Mouse (Mus musculus) forebrain, embryonic 15.5 days (tissue): ENCODE data around the gene Slc44a2. TPM values are rescaled to one million over a fixed set of nuclear protein-coding genes. Genes with fewer than 3 reads are reported as not detected.
"Not testable (repeated sequence)": the region's sequence is repeated elsewhere in the genome, so short reads cannot be mapped to it uniquely, and the experiment has no call there.

Source experiments
- ATAC-seq: fragments of 200-750 bp; cut with Nextera tagmentation; replicated peaks from 2 replicates; pipeline ENCODE4 v1.8.0; 2017; ENCODE audit warnings: mild to moderate bottlenecking, moderate TSS enrichment, moderate library complexity
- H3K27ac ChIP-seq: fragments of 300-500 bp; sonication (generic); replicated peaks from 2 replicates; pipeline ENCODE4 v1.5.1; 2015; ENCODE audit warnings: mild to moderate bottlenecking, inconsistent platforms
- H3K27me3 ChIP-seq: fragments of 300-500 bp; sonication (generic); 2 replicates; pipeline ENCODE4 v1.6.1; 2015; ENCODE audit warnings: inconsistent platforms
- H3K36me3 ChIP-seq: fragments of 300-500 bp; sonication (generic); 2 replicates; pipeline ENCODE4 v1.6.1; 2015; ENCODE audit warnings: mild to moderate bottlenecking, inconsistent platforms
- H3K4me1 ChIP-seq: fragments of 300-500 bp; sonication (generic); 2 replicates; pipeline ENCODE4 v1.6.1; 2015; ENCODE audit warnings: inconsistent platforms
- H3K4me2 ChIP-seq: fragments of 300-500 bp; sonication (generic); replicated peaks from 2 replicates; pipeline ENCODE4 v1.6.1; 2015; ENCODE audit warnings: mild to moderate bottlenecking, inconsistent platforms
- H3K4me3 ChIP-seq: fragments of 300-500 bp; sonication (generic); 2 replicates; pipeline ENCODE4 v1.5.1; 2015; ENCODE audit warnings: mild to moderate bottlenecking, inconsistent platforms
- H3K9ac ChIP-seq: fragments of 300-500 bp; sonication (generic); replicated peaks from 2 replicates; pipeline ENCODE4 v1.6.1; 2015; ENCODE audit warnings: mild to moderate bottlenecking, inconsistent platforms
- H3K9me3 ChIP-seq: fragments of 300-500 bp; sonication (generic); 2 replicates; pipeline ENCODE4 v1.6.1; 2016; ENCODE audit warnings: inconsistent platforms
- WGBS: fragments of 180-500 bp; shearing (Covaris S2); methylation state at CpG from one replicate; pipeline ENCODE4 v1.1.7; 2015; ENCODE audit warnings: mixed read lengths; 5-methylcytosine and 5-hydroxymethylcytosine counted together
- polyA plus RNA-seq: library from polyadenylated mRNA; unstranded; fragments of >200 nt; fragmentation: Nextera tagmentation; extraction: Ambion mirVana; gene quantifications from 2 replicates; pipeline ENCODE4 v1.2.1, GENCODE M21; 2015

Slc44a2 gene
- polyA plus RNA-seq, 1 experiment from 2014 or later, result 77.4 TPM

DNA sequence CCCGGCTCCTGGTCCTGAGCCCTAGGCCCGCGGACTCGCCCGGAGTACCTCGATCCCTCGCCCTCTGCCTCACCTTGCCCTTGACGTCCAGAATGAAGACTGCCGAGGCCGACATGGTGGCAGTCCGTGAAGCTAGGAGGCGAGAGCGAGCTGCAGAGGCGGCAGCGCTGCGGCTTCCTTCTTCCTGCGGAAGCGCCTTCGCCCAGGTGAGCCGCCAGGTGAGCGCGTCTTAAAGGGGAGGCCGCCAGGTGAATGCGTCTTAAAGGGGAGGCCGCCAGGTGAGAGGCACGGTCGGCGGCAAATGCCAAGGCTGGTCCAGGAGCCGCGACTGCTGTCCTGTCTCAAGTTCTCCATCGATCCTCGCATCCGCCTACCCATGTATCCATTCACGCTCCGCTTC, 8.4 kb upstream of the Slc44a2 start, which contains the start of gene Ap1m2:
Gene Ap1m2 (minus strand): TSS at position 204 of the 400 bp plus-strand sequence.
- H3K36me3 ChIP-seq, result no peaks in the 10 kb centered on the region
- H3K4me3 ChIP-seq, result peak within 1 kb of the TSS; percentile 18

DNA sequence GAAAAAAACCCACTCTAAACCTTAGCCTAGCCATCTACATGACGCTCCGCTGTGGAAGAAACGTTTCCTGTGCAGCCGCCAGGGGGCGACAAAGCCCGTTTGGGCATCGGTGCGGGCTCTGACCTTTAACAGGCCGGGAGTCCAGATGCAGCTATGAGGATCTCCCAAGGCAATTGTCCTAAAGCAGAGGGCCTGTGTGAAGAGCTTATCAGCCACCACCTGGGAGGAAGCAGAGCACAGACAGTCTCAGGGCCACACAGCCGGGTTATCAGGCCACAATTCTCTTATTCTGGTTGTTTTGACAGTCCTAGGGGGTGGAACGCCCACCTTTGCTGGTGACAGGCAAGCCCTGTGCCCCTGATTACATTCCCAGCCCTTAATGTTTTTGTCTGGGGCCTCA, 7.1 kb upstream of the Slc44a2 start:
- no peaks in the 10 kb centered on the region for H3K9me3 ChIP-seq
- 7% methylated on average over 11 of the region's 11 CpGs for WGBS
- ATAC-seq, result peak; percentile 64

More for the DNA sequence above, 8.4 kb upstream of the Slc44a2 start, which contains the start of gene Ap1m2:
- Histone ChIP-seq H3K9me3 (no peaks in the 10 kb centered on the region), H3K27me3 (peaks cover 16% of the 10 kb centered on the region), H3K27ac (no peak within 1 kb of the TSS), H3K4me2 (peak within 1 kb of the TSS; percentile 22; the same call in 1 of the 2 replicates), H3K4me1 (peaks cover 5% of the 10 kb centered on the region; the same call in 1 of the 2 replicates), H3K9ac (no peak within 1 kb of the TSS)
- WGBS, result 11% methylated on average over 35 of the region's 35 CpGs
- no peak for ATAC-seq

DNA sequence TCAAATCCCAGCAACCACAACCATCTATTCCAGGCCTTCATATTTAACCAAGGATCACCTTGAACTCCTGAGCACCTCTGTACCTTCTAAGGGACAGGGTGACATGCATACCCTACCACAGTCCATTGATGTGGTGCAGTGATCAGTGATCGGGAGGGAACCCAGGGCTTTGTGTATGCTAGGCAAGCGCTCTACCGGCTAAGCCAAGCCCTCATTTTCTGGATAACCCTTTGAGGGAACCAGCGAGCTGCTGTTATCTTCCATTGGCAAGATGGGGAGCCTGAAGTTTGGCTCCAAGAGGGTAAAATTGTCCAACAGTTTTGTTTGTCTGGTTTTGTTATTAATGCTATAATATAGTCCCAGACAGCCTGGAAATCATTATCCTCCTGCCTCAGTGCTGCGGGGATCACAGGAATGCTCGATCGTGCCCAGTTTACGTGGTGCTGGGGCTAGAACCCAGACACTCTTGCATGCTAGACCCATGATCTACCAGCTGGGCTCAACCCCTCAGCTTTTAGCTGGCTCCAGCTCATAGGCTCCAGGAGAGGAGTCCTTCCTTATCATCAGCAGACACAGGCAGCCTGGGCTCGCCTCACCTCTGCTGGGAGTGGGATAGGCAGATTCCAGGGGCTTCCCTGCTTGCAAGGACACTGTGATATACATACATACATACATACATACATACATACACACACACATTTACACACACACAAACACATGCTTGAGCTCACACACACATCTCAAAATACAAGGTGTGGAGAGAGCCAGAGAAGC, 5.9 kb upstream of the Slc44a2 start:
- Histone ChIP-seq H3K4me1 (peaks cover 5% of the 10 kb centered on the region; the same call in 1 of the 2 replicates), H3K4me2 (no peak overlapping the region), H3K9ac (no peak overlapping the region), H3K27me3 (peaks cover 16% of the 10 kb centered on the region), H3K9me3 (no peaks in the 10 kb centered on the region), H3K4me3 (no peak overlapping the region), H3K36me3 (no peaks in the 10 kb centered on the region), H3K27ac (no peak overlapping the region)
- ATAC-seq, result no peak
- WGBS, result 91% methylated on average over 9 of the region's 9 CpGs

More for the DNA sequence above, 7.1 kb upstream of the Slc44a2 start:
- H3K27ac ChIP-seq, result no peak overlapping the region
- peaks cover 16% of the 10 kb centered on the region for H3K27me3 ChIP-seq
- peaks cover 5% of the 10 kb centered on the region; the same call in 1 of the 2 replicates for H3K4me1 ChIP-seq
- no peaks in the 10 kb centered on the region for H3K36me3 ChIP-seq
- H3K4me2 ChIP-seq, result no peak overlapping the region
- H3K9ac ChIP-seq, result no peak overlapping the region
- no peak overlapping the region for H3K4me3 ChIP-seq

- no peak for ATAC-seq
- no peak overlapping the region for H3K9ac ChIP-seq
- no peak overlapping the region for H3K4me2 ChIP-seq
- no peaks in the 10 kb centered on the region for H3K36me3 ChIP-seq
- no peaks in the 10 kb centered on the region for H3K9me3 ChIP-seq
- peaks cover 16% of the 10 kb centered on the region for H3K27me3 ChIP-seq
- no peak overlapping the region for H3K4me3 ChIP-seq
- H3K27ac ChIP-seq, result no peak overlapping the region
- H3K4me1 ChIP-seq, result peaks cover 8% of the 10 kb centered on the region; the same call in 1 of the 2 replicates
- WGBS, result 59% methylated on average over 5 of the region's 5 CpGs
These were observed 5.1 kb upstream of the Slc44a2 start for GRCm38 (mm10) chr9:21315421-21315820.

- ATAC-seq, result no peak
- no peaks in the 10 kb centered on the region for H3K36me3 ChIP-seq
- H3K4me1 ChIP-seq, result peaks cover 15% of the 10 kb centered on the region
- no peak overlapping the region for H3K9ac ChIP-seq
- no peak overlapping the region for H3K4me3 ChIP-seq
- H3K27ac ChIP-seq, result no peak overlapping the region
- no peaks in the 10 kb centered on the region for H3K9me3 ChIP-seq
- peaks cover 11% of the 10 kb centered on the region for H3K27me3 ChIP-seq
- H3K4me2 ChIP-seq, result no peak overlapping the region
- 76% methylated on average over 7 of the region's 7 CpGs for WGBS
These were observed 3.8 kb upstream of the Slc44a2 start for GRCm38 (mm10) chr9:21316696-21317095.

DNA sequence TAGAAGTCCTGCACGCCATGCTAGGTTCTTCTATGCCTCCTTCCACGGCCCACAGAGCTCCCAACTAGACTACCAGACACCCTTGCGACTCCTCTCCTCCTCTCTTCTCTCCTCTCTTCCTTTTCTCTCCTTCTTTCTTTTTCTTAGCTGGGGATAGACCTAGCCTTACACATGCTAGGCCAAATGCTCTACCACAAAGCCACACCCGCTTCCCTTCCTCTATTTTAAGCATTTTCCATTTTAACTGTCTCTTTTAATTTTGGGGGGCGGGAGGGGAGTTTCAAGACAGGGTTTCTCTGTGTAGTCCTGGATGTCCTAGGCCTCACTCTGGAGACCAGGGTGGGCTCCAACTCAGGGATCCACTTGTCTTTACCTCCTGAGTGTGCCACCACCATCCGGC, 1.7 kb upstream of the Slc44a2 start:
- H3K36me3 ChIP-seq, result no peaks in the 10 kb centered on the region
- H3K27me3 ChIP-seq, result no peaks in the 10 kb centered on the region
- peaks cover 17% of the 10 kb centered on the region for H3K4me1 ChIP-seq
- H3K9ac ChIP-seq, result no peak overlapping the region
- H3K9me3 ChIP-seq, result no peaks in the 10 kb centered on the region
- no peak overlapping the region for H3K4me2 ChIP-seq
- H3K27ac ChIP-seq, result no peak overlapping the region
- no peak overlapping the region for H3K4me3 ChIP-seq
- WGBS, result 92% methylated on average over 6 of the region's 6 CpGs
- no peak for ATAC-seq

DNA sequence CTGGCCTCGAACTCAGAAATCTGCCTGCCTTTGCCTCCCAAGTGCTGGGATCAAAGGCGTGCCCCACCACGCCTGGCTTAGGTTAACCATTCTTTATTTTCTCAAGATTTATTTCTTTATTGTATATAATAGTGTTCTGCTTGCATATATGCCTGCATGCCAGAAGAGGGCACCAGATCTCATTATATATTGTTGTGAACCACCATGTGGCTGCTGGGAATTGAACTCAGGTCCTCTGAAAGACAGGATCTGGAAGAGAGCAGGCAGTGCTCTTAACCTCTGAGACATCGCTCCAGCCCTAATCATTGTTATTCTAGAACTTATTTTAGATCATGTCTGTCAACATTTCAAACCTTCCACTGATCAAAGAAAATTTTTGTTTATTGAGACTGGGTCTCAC, 995 bp upstream of the Slc44a2 start:
- Histone ChIP-seq H3K36me3 (no peaks in the 10 kb centered on the region), H3K27me3 (no peaks in the 10 kb centered on the region), H3K9me3 (no peaks in the 10 kb centered on the region), H3K9ac (no peak overlapping the region), H3K4me3 (no peak overlapping the region), H3K4me1 (peaks cover 17% of the 10 kb centered on the region), H3K4me2 (no peak overlapping the region), H3K27ac (no peak overlapping the region)
- 91% methylated on average over 4 of the region's 4 CpGs for WGBS
- ATAC-seq, result no peak

GRCm38 (mm10) chr9:21320280-21320618, 249 bp upstream of the Slc44a2 start:
- H3K4me2 ChIP-seq, result peak overlapping the region; percentile 87
- no peak; the same call in 1 of the 2 replicates for ATAC-seq
- WGBS, result 14% methylated on average over 4 of the region's 4 CpGs
- H3K9ac ChIP-seq, result peak overlapping the region; percentile 83
- H3K4me3 ChIP-seq, result peak overlapping the region; percentile 88
- no peaks in the 10 kb centered on the region for H3K27me3 ChIP-seq
- H3K27ac ChIP-seq, result no peak overlapping the region
- H3K9me3 ChIP-seq, result no peaks in the 10 kb centered on the region
- no peaks in the 10 kb centered on the region for H3K36me3 ChIP-seq
- H3K4me1 ChIP-seq, result peaks cover 17% of the 10 kb centered on the region

- Histone ChIP-seq H3K4me2 (peak overlapping the region; percentile 87), H3K36me3 (no peaks in the 10 kb centered on the region), H3K9me3 (no peaks in the 10 kb centered on the region), H3K27ac (0 out of 2 replicates have a peak overlapping the region, but pooled peaks have one; percentile 10), H3K27me3 (no peaks in the 10 kb centered on the region), H3K4me3 (peak overlapping the region; percentile 88), H3K4me1 (peaks cover 17% of the 10 kb centered on the region), H3K9ac (peak overlapping the region; percentile 83)
- 15% methylated on average over 6 of the region's 6 CpGs for WGBS
- no peak; the same call in 1 of the 2 replicates for ATAC-seq
These were observed 976 bp downstream of the Slc44a2 start for GRCm38 (mm10) chr9:21321513-21321835.

DNA sequence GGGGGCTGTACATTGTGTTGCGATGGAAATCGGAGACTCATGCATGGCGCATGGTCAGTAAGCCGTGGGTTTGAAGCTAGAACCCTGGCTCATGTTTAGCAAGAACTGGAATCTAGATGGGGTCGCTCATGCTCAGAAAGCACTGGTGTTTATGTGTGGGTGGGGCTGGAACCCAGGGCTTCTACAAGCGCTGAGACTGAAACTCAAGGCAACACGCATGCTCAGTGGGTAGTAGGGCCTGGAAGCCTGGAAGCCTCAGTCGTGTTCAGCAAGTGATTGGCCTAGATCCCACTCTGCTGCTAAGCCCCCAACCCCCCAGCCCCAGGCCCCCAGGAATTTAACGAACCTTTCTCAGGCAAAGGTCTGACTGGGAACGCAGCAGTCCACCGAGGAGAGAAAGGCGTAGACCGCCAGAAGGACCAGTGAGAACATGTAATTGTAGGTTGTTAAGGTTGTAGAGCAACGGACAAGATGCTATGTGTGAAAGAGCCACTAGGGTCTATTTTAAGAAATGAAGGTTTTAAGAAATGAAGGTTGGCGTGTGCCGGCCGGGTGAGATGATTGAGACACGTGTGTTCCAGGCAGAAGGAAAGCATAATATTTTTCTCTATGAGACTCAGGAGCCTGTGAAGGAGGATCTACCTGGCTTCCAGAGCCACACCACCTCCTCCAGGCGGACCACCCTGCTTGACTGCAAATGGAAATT, 1.9 kb downstream of the Slc44a2 start:
- peak overlapping the region; percentile 87 for H3K4me2 ChIP-seq
- no peak overlapping the region for H3K9ac ChIP-seq
- no peaks in the 10 kb centered on the region for H3K27me3 ChIP-seq
- no peaks in the 10 kb centered on the region for H3K9me3 ChIP-seq
- WGBS, result 75% methylated on average over 19 of the region's 19 CpGs
- no peaks in the 10 kb centered on the region for H3K36me3 ChIP-seq
- no peak for ATAC-seq
- peak overlapping the region; percentile 88 for H3K4me3 ChIP-seq
- H3K4me1 ChIP-seq, result peaks cover 17% of the 10 kb centered on the region
- H3K27ac ChIP-seq, result no peak overlapping the region

DNA sequence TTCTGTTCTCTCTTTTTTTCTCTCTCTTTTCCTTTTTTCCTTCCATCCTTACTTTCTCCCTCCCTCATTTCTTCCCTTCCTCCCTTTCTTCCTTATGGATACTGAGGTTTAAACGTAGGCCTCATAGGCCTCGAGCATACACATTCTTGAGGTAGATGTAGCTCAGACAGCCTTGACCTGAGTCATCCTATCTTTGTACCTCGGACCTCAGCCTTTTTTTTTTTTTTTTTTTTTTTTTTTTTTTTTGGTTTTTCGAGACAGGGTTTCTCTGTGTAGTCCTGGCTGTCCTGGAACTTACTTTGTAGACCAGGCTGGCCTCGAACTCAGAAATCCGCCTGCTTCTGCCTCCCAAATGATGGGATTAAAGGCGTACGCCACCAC, 2.4 kb downstream of the Slc44a2 start:
- ATAC-seq, H3K4me2 ChIP-seq, H3K4me3 ChIP-seq, H3K9ac ChIP-seq, H3K36me3 ChIP-seq, H3K9me3 ChIP-seq, H3K27ac ChIP-seq, H3K27me3 ChIP-seq: not testable (repeated sequence)
- peaks cover 17% of the 10 kb centered on the region for H3K4me1 ChIP-seq
- 92% methylated on average over 8 of the region's 8 CpGs for WGBS

DNA sequence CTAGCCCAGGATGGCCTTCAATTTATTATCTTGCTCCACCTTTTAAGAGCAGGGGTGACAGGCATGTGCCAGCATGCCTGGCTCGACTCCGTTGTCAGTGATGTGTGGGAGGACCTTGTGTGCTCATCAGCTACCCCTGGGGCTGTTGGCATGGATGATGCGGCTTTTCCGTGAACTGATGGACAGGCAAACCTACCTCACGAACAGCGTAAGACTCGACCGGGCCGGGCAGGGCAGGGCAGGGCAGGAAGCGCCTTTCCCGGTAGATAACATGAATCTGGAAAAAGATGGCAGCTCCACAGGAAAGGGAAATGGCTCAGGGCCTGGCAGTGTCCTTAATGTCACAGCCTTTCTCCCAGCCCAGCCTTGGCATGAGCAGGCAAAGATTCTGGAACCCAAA, 3.8 kb downstream of the Slc44a2 start:
- no peaks in the 10 kb centered on the region for H3K27me3 ChIP-seq
- ATAC-seq, result no peak
- no peak overlapping the region for H3K9ac ChIP-seq

More for the DNA sequence above, 3.8 kb downstream of the Slc44a2 start:
- no peak overlapping the region for H3K4me2 ChIP-seq
- no peaks in the 10 kb centered on the region for H3K36me3 ChIP-seq
- H3K4me1 ChIP-seq, result peaks cover 17% of the 10 kb centered on the region
- WGBS, result 91% methylated on average over 11 of the region's 11 CpGs
- H3K4me3 ChIP-seq, result no peak overlapping the region
- H3K9me3 ChIP-seq, result no peaks in the 10 kb centered on the region
- no peak overlapping the region for H3K27ac ChIP-seq
